Mouse (Mus musculus): Measurements from ENCODE around the gene Plekho1.
"Not testable (repeated sequence)": the region's sequence is repeated elsewhere in the genome, so short reads cannot be mapped to it uniquely, and the experiment has no call there.

Gene Plekho1

DNA sequence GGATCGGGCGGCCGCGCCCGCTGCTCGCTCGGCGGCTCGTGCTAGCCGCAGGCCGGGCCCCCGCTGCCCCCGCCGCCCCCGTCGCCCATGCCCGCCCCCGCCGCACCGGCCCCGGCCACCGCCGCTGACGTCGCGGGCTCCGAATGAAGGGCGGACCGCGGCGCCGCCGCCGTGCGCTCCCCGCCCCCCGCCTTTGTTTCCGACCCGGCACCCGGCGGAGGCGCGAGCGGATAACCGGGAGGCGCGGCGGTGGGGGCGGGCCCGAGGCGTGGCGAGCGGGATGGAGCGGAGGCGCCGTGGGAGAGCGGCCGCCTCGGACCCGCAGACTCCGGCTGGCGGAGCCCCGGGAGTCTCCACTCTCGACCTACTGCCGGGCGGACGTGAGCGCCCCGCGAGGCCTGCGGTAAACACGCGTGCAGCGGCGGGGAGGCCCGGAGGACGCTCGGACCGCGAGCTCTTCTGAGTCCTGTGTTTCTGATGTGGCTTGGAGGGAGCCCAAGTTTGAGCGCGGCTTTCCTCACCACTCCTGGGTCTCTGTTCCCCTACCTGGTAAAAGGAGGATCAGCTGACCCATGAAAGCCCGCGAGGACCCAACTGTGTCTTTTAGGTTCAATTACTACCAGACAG lies at the start of gene Plekho1:
Gene Plekho1 (minus strand): TSS at position 200 of the 627 bp plus-strand sequence.
- DNase-seq (ENCODE audit: low spot score), result no peak

DNA sequence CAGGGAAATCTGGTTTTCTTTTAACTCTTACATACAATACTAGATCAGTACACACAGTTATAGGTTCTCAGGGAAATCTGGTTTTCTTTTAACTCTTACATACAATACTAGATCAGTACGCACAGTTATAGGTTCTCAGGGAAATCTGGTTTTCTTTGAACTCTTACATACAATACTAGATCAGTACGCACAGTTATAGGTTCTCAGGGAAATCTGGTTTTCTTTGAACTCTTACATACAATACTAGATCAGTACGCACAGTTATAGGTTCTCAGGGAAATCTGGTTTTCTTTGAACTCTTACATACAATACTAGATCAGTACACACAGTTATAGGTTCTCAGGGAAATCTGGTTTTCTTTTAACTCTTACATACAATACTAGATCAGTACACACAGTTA lies 48.8 kb upstream of the Plekho1 start:
- DNase-seq (ENCODE audit: low spot score), result not testable (repeated sequence)

DNA sequence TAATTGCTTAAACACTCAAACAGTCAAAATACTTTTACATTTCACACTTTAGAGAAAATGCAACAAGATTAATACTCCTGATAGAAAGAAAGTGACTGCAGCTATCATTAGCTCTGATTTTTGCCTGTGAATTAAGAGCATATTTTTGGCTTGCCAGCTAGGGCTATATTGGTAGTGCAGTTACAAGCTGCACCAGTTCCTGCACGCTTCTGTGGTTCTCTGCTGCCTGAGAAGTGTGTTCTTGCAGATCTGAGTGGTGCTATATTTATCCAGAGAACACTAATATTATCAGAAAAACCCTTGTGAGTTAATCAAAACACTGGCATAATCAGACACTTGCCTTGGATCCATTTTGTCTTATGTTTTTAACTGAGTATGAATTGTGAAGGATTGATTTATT lies 47.3 kb upstream of the Plekho1 start:
- no peak for DNase-seq (ENCODE audit: low spot score)

DNA sequence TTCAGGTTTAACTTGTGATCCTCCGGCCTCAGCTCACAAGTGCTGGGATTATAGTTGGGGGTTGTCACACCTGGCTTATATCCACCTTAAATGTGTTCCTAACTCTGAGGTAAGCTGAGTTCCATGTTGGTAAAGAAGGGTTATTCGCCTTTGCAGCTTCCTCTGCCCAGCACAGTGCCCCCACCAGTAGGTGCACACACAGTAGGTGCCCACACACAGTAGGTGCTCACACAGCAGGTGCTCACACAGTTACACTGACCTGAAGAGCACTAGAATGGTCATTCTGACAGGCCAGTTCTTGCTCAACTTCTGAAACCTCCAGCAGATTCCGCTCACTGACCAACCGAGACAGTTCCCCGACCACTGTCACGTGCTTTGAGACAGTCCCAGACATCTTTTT lies 45.3 kb upstream of the Plekho1 start:
- no peak for DNase-seq (ENCODE audit: low spot score)

DNA sequence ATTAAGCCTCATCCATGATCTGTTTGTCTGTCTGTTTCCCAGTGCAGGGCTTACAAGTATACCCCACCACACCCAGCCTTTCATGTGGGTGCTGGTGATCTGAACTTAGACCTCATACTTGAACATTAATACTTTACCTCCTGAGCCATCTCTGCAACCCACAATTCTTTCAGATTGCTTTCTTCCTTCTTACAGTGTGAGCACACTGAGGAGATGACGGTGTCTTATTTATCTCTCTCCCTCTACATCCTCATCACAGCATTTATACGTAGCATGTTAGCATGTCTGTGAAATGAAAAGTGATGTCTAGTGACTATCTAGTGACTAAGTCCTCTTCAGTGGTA lies 44.8 kb upstream of the Plekho1 start:
- DNase-seq (ENCODE audit: low spot score), result no peak

DNA sequence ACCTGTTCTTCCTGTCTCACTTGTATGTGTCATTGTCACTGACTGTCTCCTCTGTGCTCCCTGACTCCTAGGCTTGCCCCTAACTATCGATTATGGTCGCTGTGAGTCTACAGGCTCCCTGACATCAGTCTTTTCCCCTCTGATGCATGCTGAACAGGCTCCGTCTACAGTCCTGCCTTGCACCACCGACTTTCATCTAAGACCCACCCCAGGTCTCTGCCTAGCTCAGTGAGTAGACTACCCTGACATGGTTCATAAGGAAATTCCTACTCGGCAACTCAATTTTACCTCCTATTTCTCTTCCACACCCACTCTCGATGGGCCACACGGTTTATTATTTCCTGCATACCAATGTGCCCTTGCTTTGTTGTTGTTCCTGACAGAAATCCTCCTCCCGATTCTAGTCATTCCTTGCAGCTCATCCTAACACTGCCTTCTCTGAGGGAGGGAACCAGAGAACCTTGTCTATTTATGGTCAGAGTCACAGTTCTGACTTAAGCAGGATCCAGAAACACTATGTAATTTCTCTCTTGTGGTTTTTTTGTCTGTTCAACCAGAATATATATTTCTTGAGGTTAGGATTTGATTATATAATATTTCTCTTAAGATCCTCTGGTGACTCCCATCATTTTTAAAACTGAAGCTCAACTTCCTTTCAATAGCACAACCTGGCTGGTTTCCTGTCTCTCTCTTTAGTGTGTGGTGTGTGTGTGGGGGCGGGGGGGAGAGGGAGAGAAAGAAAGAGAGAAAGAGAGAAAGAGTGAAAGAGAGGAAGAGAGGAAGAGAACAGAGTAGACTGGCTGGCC lies 44.3 kb upstream of the Plekho1 start:
- DNase-seq (ENCODE audit: low spot score), result no peak

DNA sequence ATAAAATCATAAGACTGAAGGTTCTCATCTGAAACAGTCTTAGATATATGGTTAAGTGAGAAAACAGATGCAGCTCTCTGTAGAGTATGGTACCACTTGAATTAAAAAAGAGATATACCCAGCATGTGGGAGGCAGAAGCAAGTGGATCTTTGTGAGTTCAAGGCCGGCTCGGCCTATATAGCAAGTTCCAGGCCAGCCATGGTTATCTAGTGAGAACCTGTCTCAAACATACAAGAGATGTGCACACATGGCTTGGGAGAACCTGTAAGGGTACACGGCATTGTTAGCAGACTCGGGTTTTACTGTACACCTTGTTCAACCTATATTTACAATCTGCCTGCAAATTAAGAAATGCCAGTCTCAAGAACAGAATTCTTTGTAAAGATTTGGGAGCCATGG lies 43.0 kb upstream of the Plekho1 start:
- DNase-seq (ENCODE audit: low spot score), result no peak

DNA sequence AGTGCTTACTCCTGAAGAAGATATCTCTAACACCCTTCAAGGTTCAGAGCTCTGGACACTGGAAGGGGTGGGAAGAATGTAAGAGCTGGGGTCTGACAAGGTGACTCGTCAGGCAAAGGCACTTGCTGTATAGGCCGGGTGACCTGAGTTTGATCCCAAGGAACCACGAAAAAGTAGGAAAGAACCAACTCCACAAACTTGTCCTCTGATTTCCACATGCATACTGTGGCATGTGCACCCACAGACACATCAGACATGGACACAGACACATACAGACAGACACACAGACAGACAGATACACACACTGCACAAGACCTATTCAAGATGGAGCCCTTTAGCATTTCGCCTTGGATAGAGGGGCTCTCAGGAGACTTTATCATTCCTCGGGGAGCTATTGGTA lies 42.4 kb upstream of the Plekho1 start:
- no peak for DNase-seq (ENCODE audit: low spot score)

DNA sequence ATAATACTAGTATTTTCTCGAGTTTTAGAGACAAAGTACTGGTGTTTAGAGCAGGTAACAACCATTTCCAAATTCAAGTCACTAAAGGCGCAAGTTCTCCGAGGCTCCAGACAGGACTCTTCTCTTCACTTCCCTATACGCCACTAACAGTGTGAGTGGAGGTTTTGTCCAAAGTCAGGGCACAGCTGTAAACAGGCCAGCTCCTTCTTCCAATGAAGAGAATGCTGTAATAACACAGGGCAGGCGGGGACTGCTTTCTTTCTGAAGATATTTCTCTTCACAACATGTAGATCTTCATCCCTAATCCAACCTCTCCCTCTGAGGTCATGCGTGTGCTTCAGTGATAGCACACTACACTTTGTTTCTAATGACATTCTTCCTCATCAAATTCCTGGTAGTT lies 41.0 kb upstream of the Plekho1 start:
- no peak for DNase-seq (ENCODE audit: low spot score)

DNA sequence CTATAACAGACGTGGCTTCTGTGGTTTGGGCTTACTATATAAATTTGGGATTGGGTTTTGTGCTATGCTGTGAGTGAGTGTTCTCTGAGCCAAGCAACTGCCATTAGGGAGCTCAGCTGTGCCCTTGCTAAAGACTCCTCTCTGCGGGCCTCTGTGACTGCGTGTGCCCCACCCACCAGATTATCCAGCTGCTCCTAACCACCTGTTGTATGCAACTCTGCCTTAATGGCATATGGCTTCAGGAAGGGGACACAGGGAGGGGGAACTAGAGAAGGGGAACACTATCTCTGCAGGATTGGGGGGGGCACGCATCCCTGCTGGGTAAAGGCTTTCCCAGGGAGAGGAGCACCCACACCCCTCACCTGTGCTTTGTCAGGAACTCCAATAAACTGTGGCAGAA lies 37.2 kb upstream of the Plekho1 start:
- DNase-seq (ENCODE audit: low spot score), result no peak

DNA sequence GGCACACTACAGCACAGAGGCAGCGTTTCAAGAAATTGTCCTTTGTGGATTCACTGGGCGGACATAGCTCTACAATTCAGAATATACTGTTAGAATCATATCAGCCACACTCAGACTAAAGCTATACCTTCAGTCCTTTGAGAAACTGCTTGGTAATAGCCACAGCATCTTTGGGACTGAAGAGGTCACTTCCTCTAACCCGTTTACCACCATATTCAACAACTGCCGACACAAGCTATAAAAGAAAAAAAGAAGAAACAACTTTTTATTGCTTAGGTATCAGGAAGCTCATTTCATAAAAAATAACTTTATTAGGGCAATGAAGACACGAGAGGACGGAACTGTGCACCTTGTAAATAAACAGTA lies 36.8 kb upstream of the Plekho1 start:
- DNase-seq (ENCODE audit: low spot score), result no peak

DNA sequence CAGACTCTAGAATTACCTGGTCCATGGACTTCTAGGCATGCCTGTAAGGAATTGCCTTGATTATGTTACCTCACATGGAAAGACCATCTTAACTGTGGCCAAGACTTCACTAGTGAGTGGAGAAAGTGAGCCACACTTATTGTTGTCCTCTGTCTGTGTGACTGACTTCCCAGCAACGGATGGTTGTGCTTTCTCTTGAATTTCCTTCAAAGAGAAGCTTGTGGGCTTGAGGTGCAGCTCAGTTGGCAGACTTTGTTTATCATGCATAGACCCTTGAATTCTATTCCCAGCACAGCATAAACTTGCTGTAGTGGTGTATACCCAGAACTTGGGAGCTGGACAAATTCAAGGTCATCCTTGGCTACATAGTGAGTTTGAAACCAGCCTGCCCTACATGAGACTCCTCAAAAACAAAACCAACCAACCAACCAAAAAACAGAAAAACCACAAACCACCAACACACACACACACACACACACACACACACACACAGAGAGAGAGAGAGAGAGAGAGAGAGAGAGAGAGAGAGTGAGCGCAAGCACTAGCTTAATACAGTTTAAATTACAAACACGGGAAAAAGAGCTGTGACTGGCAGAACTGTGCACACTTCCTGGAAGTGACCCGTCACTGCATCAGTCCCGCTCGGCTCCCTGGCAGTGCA lies 36.3 kb upstream of the Plekho1 start:
- no peak for DNase-seq (ENCODE audit: low spot score)

DNA sequence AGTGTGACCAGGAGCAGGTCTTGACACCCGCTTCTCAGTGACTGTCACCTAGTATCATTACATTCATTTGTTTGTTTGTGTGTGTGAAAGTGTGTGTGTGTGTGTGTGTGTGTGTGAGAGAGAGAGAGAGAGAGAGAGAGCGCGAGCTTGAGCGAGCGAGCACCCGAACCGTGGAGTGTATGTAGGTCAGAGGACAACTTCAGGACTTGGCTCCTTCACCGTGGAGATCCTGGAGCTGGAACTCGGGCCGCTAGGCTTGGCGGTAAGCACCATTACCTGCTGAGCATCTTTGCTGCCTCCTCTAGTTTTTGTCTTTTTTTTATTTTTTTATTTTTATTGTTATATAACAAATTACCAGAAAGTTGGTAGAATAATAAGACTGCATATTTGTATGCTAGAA lies 34.0 kb upstream of the Plekho1 start:
- no peak for DNase-seq (ENCODE audit: low spot score)

DNA sequence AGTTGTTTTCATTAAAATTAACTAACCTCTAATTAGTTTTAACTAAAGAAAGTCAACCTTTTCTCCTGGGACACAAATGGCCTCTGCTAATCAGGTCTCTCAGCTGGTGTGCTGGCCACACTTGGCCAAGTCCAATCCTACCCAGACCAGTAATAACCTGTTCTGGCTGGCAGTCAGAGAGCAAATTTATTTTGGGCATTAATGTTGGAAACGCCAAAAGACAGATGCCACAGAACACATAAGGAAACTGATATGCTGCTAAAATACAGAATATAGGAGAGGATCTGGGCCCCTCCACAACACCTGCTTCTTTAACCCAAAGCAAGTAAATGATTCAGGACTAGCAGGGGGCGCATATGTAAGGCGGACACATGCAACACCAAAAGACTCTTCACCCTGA lies 33.5 kb upstream of the Plekho1 start:
- DNase-seq (ENCODE audit: low spot score), result no peak

DNA sequence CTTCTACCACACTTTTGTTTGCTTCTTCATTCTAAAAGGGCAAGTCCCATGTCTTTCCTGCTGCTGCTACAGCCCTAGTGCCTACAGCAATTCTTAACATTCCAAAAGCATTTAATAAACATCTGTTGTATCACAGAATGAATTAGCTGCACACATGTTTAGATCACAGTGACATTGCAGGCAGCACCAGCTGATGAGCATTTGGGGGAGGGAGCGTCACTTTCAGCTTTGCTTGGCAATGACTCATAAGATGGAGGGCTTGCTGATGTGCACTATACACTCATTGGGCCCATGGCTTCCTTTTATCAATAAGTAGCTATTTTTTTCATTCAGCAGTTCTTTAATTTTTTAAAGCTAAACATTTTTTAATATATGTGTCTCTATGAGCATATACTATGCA lies 32.1 kb upstream of the Plekho1 start:
- no peak for DNase-seq (ENCODE audit: low spot score)

DNA sequence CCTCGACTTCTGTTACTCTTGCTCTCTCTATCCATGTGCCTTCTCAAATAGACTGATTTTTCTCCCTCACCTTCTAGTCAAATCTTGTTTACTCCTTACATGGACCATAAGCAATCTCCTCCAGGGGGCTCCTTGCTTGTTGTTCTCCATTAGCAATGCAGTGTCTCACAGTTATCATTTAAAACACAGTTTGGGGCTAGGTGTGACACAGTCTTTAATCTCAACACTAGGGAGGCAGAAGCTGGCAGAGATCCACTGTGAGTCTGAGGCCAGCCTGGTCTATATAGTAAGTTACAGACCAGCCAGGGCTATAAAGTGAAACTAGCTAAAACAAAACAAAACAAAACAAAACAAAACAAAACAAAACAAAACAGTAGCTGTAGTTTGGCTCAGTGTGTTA lies 31.3 kb upstream of the Plekho1 start:
- no peak for DNase-seq (ENCODE audit: low spot score)

DNA sequence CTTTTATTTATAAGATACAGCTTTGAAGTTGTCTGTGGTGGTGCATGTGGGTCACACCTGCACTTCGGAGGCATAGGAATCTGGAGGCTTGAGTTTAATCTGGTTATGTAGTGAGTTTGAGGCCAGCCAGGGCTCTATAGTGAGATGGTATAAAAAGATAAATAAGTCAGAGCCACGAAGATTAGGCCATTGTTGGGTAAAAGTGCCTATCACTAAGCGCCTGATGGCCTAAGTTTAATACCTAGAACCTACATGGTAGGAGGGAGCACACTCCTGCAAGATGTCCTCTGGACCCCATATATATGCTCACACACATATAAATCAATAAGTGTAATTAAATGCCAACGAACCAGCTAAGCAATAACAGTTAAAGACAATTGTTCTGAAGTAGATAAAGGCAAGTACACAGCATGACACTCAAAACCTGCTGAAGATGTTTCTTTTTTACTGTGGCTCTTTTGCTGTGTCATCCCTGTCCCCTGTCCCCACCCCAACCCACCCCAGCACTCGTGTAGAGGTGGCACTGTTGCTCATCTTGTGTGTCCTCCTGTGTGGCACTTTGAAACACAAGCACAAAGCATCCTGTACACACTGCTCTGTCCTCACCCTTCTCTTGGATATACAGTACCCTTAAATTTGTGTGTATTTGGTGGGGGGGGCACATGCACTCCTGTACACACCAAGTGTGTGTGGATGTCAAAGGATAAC lies 25.8 kb upstream of the Plekho1 start:
- no peak for DNase-seq (ENCODE audit: low spot score)

DNA sequence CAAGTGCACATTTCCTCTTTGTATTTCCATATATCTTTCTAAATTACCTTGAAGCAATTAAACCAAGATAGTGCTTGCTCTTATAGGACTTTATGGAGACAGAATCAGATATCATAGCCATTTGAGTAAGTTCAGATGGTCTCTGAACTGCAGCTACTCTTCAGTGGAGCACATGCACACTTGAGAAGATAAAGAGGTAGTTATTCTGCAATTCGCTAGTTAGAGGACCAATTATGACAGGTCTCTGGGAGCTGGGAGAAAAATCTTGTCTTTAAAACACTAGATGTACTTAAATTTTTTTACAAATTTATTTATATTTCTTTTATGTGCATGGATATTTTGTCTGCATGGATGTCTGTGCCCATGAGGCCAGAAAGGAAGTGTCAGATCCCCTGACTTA lies 24.9 kb upstream of the Plekho1 start:
- no peak for DNase-seq (ENCODE audit: low spot score)

DNA sequence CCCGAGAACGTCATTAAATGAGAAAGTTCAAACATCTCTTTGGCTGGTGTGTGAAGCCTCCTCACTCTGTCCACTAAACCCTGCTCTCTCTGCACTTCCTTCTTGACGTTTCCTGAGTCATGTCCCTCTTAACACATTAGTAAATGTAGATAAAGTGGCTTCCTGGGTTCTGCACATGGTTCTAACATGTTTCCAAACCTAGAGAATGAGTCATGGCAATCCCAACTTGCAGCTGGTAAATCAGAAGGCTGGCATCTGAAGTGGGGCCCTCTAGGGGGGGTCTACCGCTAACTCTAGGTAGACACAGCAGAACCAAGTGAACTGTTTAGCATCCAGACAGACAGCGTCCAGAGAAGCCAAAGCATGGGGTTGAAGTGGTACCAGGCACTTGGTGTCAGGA lies 21.7 kb upstream of the Plekho1 start:
- DNase-seq (ENCODE audit: low spot score), result no peak

DNA sequence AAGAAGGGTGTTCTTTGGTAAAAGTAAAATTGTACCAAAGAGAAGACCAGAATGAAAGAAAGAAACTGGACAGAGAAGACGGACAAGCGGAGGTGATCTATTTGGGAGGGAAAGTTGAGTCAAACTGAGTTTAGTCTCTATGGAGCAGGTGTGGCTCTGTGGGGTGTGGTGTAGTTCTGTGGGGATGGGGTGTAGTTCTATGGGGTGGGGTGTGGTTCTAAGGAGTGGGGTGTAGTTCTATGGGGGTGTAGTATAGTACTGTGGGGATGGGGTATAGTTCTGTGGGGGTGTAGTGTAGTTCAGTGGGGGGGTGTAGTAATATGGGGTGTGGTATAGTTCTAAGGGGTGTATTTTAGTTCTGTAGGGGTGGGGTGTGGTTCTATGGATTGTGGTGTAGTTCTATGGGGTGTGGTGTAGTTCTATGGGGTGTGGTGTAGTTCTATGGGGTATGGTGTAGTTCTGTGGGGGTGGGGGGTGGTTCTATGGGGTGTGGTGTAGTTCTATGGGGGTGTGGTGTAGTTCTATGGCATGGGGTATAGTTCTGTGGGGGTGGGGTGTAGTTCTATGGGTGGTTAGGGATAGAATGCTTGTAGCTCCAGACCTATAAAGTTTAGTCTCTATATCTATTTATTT lies 20.6 kb upstream of the Plekho1 start:
- DNase-seq (ENCODE audit: low spot score), result no peak

DNA sequence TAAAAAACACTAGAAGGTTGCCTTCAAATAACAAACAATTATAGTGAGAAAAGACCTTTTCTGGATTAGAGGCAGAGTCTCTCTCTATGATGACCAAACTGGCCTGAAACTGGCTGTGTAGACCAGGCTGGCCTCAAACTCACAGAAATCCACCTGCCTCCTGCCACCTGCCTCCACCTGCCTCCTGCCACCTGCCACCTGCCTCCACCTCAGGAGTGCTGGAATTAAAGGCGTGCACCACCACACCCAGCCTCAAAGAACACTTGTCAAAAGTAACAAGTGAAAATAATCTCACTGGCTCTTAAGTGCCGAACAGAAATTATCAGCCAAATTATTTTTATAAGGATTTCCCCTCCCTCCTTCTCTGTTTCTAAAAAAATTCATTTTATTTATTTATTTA lies 19.9 kb upstream of the Plekho1 start:
- DNase-seq (ENCODE audit: low spot score), result no peak

DNA sequence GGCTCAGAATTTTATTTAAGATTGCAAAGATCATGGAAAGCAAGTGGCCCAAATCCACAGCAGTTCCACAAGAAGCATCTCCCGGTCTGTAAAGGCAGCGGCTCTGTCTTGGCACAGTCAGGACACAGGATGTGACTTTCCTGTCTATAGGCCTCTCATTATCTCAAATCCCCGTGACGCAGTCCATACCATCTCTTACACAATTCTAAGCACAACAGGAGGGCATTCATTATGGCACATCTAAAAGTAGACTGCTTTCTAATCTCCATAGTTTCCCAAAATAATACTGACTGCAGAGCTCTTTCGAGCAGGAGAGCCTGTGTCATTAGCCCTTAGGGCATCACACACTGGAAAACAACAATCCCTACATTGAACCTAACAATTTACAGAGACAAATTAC lies 17.0 kb upstream of the Plekho1 start:
- DNase-seq (ENCODE audit: low spot score), result no peak

DNA sequence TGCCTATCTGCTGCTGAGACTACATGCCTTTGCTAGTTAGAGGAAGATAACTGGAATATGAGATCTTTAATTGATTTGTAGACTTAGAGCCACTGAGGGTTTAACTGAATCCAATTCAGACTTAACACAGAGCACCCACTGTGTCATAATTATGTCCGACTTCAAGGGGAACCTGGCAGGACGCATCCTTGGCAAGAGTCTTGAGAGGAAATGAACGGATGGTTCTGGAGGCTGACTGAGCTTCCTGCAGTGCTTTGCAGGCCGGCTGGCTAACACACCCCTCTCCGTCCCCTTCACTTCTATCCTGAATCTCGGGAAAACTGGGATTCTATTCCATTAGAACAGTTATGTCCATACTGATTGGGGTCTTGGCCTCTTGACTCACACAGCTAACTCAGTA lies 12.7 kb upstream of the Plekho1 start:
- DNase-seq (ENCODE audit: low spot score), result no peak

Data from embryo, embryonic 10.5 days (tissue).